Mouse (Mus musculus) adrenal gland, postnatal 4 days (tissue): Measurements from ENCODE around the gene Cdh4. TPM values are rescaled to one million over a fixed set of nuclear protein-coding genes. Genes with fewer than 3 reads are reported as not detected.

ENCODE experiments used
- DNase-seq, 2 experiments: peaks; one replicate each; pipeline ENCODE4 v3.0.0; 2021 to 2022; ENCODE audit warnings: low spot score in 2 of 2, mixed read lengths in 2 of 2
- total RNA-seq, 2 experiments: library from RNA; stranded (reverse); gene quantifications; 2 replicates each; pipeline ENCODE4 v1.2.3; 2021

Cdh4 gene
- total RNA-seq, 2 experiments from 2014 or later, result 6.8 to 7.7 TPM

- DNase-seq, result no peak
These were observed 220.5 kb downstream of the Cdh4 start for GRCm38 (mm10) chr2:179662739-179663138.

- no peak for DNase-seq
These were observed 221.4 kb downstream of the Cdh4 start for GRCm38 (mm10) chr2:179663652-179664051.

- DNase-seq, result no peak
These were observed 222.0 kb downstream of the Cdh4 start for GRCm38 (mm10) chr2:179664171-179664608.

- DNase-seq, result no peak
These were observed 228.5 kb downstream of the Cdh4 start for GRCm38 (mm10) chr2:179670689-179671088.

GRCm38 (mm10) chr2:179679866-179680265 is 237.6 kb downstream of the Cdh4 start:
- no peak for DNase-seq

- DNase-seq, result no peak
These were observed 239.2 kb downstream of the Cdh4 start for GRCm38 (mm10) chr2:179681386-179681785.

GRCm38 (mm10) chr2:179687243-179687681 is 245.0 kb downstream of the Cdh4 start:
- no peak for DNase-seq

- no peak for DNase-seq
These were observed 246.7 kb downstream of the Cdh4 start for GRCm38 (mm10) chr2:179688976-179689375.

GRCm38 (mm10) chr2:179689761-179690160 is 247.5 kb downstream of the Cdh4 start:
- no peak for DNase-seq

GRCm38 (mm10) chr2:179690571-179690970 is 248.3 kb downstream of the Cdh4 start:
- no peak for DNase-seq

- DNase-seq, result no peak
These were observed 252.7 kb downstream of the Cdh4 start for GRCm38 (mm10) chr2:179694936-179695335.

- DNase-seq, result no peak
These were observed 255.4 kb downstream of the Cdh4 start for GRCm38 (mm10) chr2:179697601-179698000.

GRCm38 (mm10) chr2:179698196-179698985 is 256.2 kb downstream of the Cdh4 start:
- no peak for DNase-seq

GRCm38 (mm10) chr2:179705043-179705442 is 262.8 kb downstream of the Cdh4 start:
- no peak for DNase-seq

- DNase-seq, result no peak
These were observed 263.2 kb downstream of the Cdh4 start for GRCm38 (mm10) chr2:179705461-179705860.

- DNase-seq, result no peak
These were observed 264.4 kb downstream of the Cdh4 start for GRCm38 (mm10) chr2:179706616-179707015.

- DNase-seq, result no peak
These were observed 266.9 kb downstream of the Cdh4 start for GRCm38 (mm10) chr2:179709111-179709510.

- DNase-seq, result no peak
These were observed 270.5 kb downstream of the Cdh4 start for GRCm38 (mm10) chr2:179712690-179713089.

- DNase-seq, result no peak
These were observed 271.1 kb downstream of the Cdh4 start for GRCm38 (mm10) chr2:179713326-179713725.

GRCm38 (mm10) chr2:179714145-179714544 is 271.9 kb downstream of the Cdh4 start:
- DNase-seq, result no peak

GRCm38 (mm10) chr2:179715375-179715774 is 273.1 kb downstream of the Cdh4 start:
- DNase-seq, result no peak

GRCm38 (mm10) chr2:179720366-179720765 is 278.1 kb downstream of the Cdh4 start:
- DNase-seq, result no peak
